Mouse (Mus musculus) thymus, postnatal 4 days (tissue): ENCODE results near the gene Vinac1.

Experiments used
- DNase-seq: peaks from one replicate; pipeline ENCODE4 v3.0.0; 2021

Gene Vinac1

DNA sequence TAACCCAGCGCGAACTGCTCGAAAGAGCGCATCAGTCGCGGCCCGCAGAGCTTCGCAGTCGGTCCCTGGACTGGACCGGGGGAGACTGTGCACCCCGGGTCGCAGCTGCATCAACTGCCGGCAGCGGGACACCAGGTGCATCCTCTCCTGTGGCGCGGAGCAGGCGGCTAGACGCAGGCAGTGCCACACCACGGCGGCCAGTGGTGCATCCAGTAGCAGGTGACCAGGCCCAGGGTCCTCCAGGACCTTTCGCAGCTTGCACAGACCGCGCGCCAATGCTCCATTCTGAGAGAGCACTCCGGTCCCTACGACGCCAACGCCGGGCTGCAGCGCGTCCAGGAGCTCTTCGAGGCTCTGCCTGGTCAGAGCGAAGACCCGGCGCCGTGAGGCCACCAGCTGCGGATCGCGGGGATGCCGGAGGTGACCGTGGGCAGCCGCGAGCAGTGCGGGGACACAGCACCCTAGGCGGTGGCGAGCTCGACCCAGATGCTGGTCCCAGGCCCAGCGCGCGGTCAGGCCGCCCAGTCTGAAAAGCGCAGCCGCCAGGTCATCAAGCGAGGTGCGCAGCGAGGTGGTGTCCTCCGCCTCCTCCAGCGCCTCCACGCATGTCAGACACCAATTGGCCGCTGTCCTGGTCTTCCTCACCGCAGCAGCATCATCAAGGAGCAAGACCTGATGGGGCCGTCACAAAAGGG is 8.9 kb downstream of the Vinac1 start:
- peak; percentile 76 for DNase-seq

DNA sequence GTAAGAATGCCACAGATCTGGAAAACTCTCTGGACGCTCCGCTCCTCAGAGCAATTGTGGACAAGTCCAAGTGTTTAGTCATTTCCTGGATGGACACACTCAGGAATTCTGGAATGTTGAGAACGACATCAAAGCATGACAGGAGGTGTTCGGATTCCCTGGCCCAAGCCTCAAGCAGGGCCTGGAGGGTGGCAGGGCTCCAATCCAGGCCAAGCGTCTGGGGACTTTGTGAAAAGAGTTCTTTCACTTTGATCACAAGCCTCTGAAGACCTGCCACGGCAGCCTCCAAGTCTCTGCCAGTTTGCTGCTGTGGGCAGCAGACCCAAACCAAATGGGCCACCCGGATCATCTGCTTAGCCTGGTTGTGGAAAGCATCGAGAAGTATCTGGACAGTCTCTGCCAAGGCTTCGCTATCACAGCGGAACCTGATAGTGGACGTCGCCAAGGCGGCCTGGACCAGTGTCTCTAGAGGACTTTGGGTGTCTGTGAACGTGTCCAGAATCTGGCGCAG is 9.5 kb downstream of the Vinac1 start:
- DNase-seq, result no peak

GRCm38 (mm10) chr2:129035381-129035780 is 12.6 kb downstream of the Vinac1 start:
- DNase-seq, result no peak

GRCm38 (mm10) chr2:129024820-129025219 is 23.2 kb downstream of the Vinac1 start:
- no peak for DNase-seq

DNA sequence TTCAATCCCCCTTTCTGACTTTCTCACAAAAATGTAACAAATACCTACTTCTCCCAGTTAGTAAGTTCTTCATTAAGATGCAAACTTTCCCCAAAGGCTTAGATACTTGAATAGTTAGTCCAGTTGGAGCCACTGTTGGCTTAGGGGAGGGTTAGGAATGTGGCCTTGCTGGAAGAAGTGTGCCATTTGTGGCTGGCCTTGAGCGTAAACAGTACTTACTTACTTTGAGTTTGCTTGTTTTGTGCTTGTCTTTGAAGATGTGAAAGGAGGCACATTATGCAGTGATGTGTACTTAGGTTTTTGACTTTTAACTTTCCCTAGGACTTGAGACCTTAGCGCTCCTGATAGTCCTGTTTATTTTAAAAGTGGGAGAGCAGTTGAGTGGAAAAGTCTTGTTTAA is 27.9 kb downstream of the Vinac1 start:
- no peak for DNase-seq

DNA sequence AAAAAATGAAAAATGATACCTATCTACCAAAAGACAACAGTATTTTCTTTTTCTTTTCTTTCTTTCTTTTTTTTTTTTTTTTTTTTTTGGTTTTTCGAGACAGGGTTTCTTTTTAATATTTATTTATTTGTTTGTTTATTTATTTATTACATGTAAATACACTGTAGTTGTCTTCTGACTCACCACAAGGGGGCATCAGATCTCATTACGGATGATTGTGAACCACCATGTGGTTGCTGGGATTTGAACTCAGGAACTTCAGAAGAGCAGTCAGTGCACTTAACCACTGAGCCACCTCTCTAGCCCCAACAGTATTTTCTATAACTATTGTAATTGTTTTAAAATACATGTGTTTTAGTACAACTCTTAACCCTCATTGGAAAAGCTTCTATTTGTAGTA is 39.1 kb downstream of the Vinac1 start:
- peak; percentile 14 for DNase-seq

- DNase-seq, result no peak
These were observed 41.7 kb downstream of the Vinac1 start for GRCm38 (mm10) chr2:129006194-129006749.

GRCm38 (mm10) chr2:129004872-129005271 is 43.1 kb downstream of the Vinac1 start:
- DNase-seq, result no peak

- no peak for DNase-seq
These were observed 63.2 kb downstream of the Vinac1 start for GRCm38 (mm10) chr2:128984746-128985145.

- DNase-seq, result no peak
These were observed 72.4 kb downstream of the Vinac1 start for GRCm38 (mm10) chr2:128975572-128975971.
